Mouse (Mus musculus) CH12.LX (cell line): Measurements from ENCODE around the gene Slc28a3.

Experiments
- BHLHE40 ChIP-seq: IDR thresholded peaks from 2 replicates; pipeline ENCODE4 v1.6.1; 2011; ENCODE audit warnings: mild to moderate bottlenecking, low read depth, low read length, improper control_type of control experiment
- CTCF ChIP-seq, 2 experiments: IDR thresholded peaks in 1 of 2; conservative IDR thresholded peaks in 1 of 2; 2 replicates each; pipeline ENCODE4 v1.5.1; 2011 to 2012; ENCODE audit warnings: low read depth in 2 of 2, low read length in 2 of 2, improper control_type of control experiment in 1 of 2, inconsistent platforms in 1 of 2, mild to moderate bottlenecking in 1 of 2, moderate library complexity in 1 of 2
- EP300 ChIP-seq: IDR thresholded peaks from 2 replicates; pipeline ENCODE4 v1.6.1; 2011; ENCODE audit warnings: low read length, improper control_type of control experiment
- HCFC1 ChIP-seq: IDR thresholded peaks from 2 replicates; pipeline ENCODE4 v1.6.1; 2012; ENCODE audit warnings: low read depth, mild to moderate bottlenecking, inconsistent platforms, low read length, improper control_type of control experiment
- MAFK ChIP-seq: IDR thresholded peaks from 2 replicates; pipeline ENCODE4 v1.6.1; 2011; ENCODE audit warnings: low read length, improper control_type of control experiment; ENCODE audit not compliant: insufficient replicate concordance
- MAZ ChIP-seq: IDR thresholded peaks from 2 replicates; pipeline ENCODE4 v1.6.1; 2012; ENCODE audit warnings: low read depth, mild to moderate bottlenecking, inconsistent platforms, low read length, improper control_type of control experiment, moderate library complexity
- POLR2A ChIP-seq: IDR thresholded peaks from 2 replicates; pipeline ENCODE4 v1.6.1; 2011; ENCODE audit warnings: low read depth, mild to moderate bottlenecking, improper control_type of control experiment, low read length
- RAD21 ChIP-seq: IDR thresholded peaks from 2 replicates; pipeline ENCODE4 v1.6.1; 2011; ENCODE audit warnings: low read depth, mild to moderate bottlenecking, low read length, improper control_type of control experiment, moderate library complexity
- ZMIZ1 ChIP-seq: IDR thresholded peaks from 2 replicates; pipeline ENCODE4 v1.6.1; 2012; ENCODE audit warnings: low read depth, mild to moderate bottlenecking, inconsistent platforms, low read length, improper control_type of control experiment
- ZNF384 ChIP-seq: IDR thresholded peaks from 2 replicates; pipeline ENCODE4 v1.6.1; 2012; ENCODE audit warnings: low read depth, low read length, improper control_type of control experiment, inconsistent platforms

- TF ChIP-seq EP300 (no peak), POLR2A (no peak), ZMIZ1 (no peak), CTCF (conservative IDR thresholded peaks at IDR 0.05 in 1 of 2, IDR thresholded peaks at IDR 0.05 in 1 of 2; ENCODE audit: low read depth in 2 of 2, low read length in 2 of 2) (no peak), BHLHE40 (no peak), ZNF384 (no peak), HCFC1 (no peak), MAFK (no peak), MAZ (no peak), RAD21 (no peak)
Observed at GRCm38 (mm10) chr13:58536466-58537231, 74.0 kb downstream of the Slc28a3 start.
